Mouse (Mus musculus) stomach, postnatal 0 days (tissue): Measurements from ENCODE around the gene Ecel1.

Experiments used
- CTCF ChIP-seq: IDR thresholded peaks from 2 replicates; pipeline ENCODE4 v1.5.1; 2016; ENCODE audit warnings: antibody characterized with exemption, low read depth, mild to moderate bottlenecking, moderate library complexity
- EP300 ChIP-seq: optimal IDR thresholded peaks from 2 replicates; pipeline ENCODE3; 2016; ENCODE audit warnings: antibody characterized with exemption

DNA sequence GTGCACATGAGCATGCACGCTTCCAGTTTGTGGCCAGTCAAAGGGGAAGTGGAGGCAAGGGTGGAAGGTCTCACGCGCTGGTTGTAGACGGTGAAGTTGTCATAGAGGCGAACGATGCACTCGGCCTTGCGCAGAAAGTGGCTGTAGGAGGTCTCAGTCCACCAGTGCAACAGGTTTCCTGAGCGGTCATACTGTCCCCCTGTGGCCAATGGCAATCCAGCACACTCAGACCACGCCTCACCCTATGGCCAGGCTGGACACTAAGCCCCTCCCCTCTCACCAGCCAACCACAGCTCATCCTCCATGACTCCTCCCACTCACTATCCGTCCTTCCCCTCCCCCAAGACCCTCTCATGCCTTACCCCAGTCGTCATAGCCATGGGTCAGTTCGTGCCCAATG lies 6.9 kb downstream of the Ecel1 start:
- TF ChIP-seq CTCF (no peak), EP300 (no peak)
